Mouse (Mus musculus) lung, adult 2 months (tissue): ENCODE data around the gene Stx19.

Source experiments
- CTCF ChIP-seq: fragments of 200-500 bp; IDR thresholded peaks from 2 replicates; pipeline ENCODE4 v1.5.1; 2011; ENCODE audit warnings: mild to moderate bottlenecking, low read length, control low read depth; ENCODE audit not compliant: insufficient read depth
- POLR2A ChIP-seq: fragments of 200-500 bp; IDR thresholded peaks from 2 replicates; pipeline ENCODE4 v1.6.1; 2011; ENCODE audit warnings: low read depth, mild to moderate bottlenecking, control low read depth, low read length, borderline replicate concordance; ENCODE audit errors: extremely low read depth

GRCm38 (mm10) chr16:62856273-62856672 lies 41.8 kb downstream of the Stx19 start:
- TF ChIP-seq CTCF (no peak), POLR2A (no peak)
